Mouse (Mus musculus): ENCODE data around the gene Stam.

The Stam gene

DNA sequence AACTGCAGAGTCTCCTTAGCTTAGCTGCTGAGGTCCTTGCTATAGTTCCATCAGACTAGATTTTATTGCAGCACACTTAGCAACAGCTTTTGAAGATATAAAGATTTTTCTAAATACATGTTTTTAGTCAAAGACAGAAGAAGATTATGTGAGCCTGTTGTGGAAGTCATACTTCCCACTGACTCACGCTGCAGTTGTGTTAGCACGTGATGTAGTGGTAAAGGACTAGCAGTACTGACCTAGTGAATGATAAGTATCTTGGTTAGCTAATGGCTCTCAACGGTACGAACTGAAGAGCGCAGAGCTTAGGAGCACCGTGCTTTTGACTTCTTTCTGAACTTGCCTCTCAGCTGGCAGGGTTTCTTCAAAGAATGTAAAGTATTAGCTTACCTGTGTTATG is 52.5 kb downstream of the Stam start:
- DNase-seq (ENCODE audit: extremely low spot score, low spot score) = no peak

DNA sequence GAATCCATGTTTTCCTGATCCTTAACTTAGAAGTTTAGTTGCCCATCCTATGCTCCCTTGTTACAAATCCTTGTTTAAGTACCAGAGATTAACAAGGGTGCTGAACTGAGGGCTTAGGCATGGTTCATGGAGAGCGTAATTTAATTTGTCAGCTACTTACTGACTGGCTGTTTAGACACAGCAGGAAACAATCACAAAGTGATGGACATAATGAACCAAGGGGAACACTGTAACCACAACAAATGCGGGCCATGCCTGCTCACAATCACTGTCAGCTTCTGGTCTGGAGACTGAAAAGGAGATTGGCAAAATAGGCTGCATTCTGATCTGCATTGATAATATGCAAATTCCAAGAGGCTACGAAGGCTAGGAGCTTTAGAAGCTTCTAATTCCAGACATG is 53.7 kb downstream of the Stam start:
- DNase-seq (ENCODE audit: extremely low spot score, low spot score) = no peak

DNA sequence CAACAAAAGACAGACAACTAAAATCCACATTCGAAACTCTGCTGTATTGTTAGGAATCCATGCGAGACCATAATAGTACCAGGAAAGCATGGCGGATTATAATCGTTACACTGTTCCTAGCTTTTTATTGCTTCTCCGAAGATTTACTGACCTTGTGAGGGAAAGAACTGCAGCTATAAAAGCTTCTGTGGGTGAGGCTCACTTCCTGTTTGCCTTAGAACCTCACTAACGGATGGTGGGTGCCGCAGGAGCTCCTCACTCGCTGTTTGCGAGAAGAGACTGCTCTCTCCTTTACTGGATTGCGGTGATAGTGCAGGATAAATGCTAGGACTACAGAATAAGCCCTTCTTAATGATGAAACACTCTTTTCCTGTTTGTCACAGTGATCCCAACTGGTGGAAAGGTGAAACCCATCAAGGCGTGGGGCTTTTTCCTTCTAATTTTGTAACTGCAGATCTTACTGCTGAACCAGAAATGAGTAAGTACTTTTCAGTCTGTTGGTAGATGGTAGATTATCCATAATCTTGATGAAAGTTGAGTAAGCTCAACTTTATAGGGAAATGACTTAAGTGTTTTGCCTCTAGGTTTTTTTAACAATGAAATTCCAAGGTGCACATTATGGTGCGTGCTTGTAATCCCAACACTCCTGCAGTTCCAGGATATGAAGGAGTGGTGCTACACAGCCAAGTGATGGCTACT is 56.9 kb downstream of the Stam start:
- no peak for DNase-seq (ENCODE audit: extremely low spot score, low spot score)

GRCm38 (mm10) chr2:14132468-14133326 is 58.8 kb downstream of the Stam start:
- no peak for DNase-seq (ENCODE audit: extremely low spot score, low spot score)

GRCm38 (mm10) chr2:14136906-14137305 is 63.0 kb downstream of the Stam start:
- DNase-seq (ENCODE audit: extremely low spot score, low spot score) = no peak

DNA sequence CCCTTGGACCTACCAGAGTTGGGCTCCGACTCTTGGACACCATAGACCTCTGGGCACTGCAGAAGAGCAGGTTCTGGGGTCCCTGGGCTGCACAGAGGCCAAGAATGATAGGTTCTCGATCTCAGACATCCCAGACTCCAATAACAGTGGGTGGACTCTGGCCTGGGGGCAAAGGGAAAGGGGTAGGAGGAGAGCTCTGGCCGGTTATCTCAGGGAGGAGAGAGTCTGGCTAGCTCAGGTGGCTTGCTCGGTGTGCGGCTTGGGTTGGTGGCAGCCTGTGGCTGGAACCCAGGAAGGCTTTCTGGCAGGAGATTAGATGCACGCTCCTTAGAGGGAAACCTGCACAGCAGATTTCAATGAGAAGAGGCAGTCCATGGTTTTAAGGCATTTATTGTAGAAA is 65.7 kb downstream of the Stam start:
- no peak for DNase-seq (ENCODE audit: extremely low spot score, low spot score)

DNA sequence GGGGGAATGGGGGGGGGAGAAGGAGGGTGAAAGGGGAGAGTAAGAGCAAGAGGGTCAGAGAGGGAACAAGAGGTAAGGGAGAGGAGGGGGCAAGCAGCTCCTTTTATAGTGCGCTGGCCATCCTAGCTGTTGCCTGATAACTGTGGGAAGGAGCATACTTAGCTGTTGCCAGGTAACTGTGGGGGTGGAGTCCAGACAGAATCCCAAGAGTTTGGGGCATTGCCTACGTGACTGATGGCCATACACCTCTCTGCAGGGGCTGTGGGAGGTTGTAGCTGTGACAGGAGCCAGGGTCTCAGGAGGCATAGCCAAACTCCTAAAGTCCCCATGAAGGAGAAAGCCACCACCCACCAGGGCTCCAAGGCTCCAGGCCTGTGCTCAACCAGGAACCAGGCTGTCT is 66.1 kb downstream of the Stam start:
- DNase-seq (ENCODE audit: extremely low spot score, low spot score) = no peak

DNA sequence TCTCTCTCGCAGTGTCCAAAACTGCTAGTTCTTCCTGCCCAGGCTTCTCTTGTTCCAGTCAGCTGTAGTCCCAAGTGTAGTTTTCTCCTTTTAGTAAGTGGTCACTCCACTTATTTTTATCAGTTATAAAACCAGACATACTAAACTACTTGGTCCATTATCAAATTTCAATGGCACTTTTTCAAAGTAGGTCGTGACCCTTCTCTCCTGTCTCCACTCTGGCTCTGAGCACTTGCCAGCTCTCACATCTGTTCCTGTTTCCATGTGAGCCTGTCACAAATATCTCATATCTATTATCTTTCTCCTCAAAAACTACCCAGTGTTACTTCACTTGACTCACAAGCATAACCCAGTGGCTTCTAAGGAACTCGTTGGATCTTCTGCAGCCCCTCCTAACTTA is 71.4 kb downstream of the Stam start:
- no peak for DNase-seq (ENCODE audit: extremely low spot score, low spot score)

DNA sequence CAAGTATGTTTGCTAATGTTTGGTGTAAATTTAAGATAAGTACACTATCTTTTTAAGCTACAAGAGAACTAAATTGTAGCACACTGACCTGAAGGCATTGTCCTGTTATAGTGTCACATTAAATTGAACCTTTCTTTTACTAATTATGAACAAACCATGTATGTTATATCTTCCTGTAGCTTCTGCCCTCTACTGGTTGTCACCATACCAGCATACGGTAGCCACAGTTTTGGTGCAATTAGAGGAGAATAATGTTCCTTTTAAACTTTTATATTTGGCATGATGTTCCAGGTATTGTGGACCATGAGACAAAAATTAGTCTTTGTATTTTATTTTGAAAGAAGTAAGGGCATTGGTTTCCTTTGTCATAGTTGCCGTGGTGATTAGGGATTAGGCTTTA is 73.0 kb downstream of the Stam start:
- DNase-seq (ENCODE audit: extremely low spot score, low spot score) = no peak

DNA sequence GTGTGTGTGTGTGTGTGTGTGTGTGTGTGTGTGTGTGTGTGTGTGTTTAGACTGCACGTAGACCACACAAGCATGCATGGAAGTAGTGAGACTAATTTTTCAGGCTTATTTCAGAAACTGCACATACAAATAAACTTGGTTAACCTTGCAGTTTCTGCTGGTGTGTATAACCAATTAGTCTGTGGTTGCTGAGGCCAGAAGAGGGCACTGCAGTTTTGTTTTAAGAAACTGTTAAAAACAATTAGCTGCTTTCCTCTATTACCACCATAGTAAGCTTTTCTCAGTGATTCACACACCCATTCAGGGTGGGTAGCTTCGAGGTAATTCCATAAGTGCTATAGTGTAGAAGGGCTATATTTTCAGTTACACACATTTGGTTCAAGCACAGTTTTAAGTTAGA is 76.9 kb downstream of the Stam start:
- no peak for DNase-seq (ENCODE audit: extremely low spot score, low spot score)

GRCm38 (mm10) chr2:14151854-14152253 is 78.0 kb downstream of the Stam start:
- DNase-seq (ENCODE audit: extremely low spot score, low spot score) = no peak

DNA sequence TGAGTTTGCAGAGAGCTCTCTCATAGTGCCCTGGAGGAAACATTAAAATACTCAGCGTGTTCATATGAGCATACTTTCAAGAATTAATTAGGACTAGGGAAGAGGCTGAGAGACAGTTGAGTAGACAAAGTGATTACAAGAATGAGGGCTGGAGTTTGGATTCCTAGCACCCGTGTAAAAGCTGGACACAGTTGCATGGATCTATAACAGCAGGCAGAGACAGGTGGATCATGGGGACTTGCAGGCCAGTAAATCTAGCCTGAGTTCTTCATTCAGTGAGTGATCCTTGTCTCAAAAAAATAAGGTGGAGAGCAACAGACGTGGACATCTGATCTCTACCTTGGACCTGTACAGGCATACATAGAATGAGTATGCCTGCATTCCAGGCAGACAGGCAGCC is 85.1 kb downstream of the Stam start:
- DNase-seq (ENCODE audit: extremely low spot score, low spot score) = no peak

GRCm38 (mm10) chr2:14159756-14160155 is 85.9 kb downstream of the Stam start:
- DNase-seq (ENCODE audit: extremely low spot score, low spot score) = no peak

DNA sequence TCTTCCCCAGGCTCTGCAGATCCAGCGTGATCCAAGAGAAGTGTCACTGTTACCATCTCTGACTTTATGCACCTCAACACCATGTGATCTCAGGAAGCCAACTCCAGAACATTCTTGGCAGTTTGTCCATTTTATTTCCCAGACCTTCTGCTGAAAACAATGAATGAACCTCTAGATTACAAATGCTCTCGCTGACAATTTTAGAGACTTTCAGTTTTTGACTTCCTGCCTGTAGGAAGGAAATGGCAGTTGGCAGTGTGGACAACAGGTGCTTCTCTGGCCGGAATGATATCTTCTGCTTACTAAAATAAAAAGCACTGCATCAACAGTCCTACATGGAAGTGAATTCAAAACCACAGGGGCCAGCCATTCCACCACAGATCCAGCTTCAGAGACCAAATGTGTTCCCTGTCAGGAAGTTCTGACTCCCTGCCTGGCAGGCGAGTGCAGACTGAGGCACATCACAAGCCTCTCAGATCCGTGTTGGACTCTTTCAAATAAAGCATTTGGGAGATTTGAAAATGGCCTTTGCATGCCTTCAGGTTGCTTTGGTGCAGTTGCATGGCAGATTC is 90.6 kb downstream of the Stam start:
- no peak for DNase-seq (ENCODE audit: extremely low spot score, low spot score)

DNA sequence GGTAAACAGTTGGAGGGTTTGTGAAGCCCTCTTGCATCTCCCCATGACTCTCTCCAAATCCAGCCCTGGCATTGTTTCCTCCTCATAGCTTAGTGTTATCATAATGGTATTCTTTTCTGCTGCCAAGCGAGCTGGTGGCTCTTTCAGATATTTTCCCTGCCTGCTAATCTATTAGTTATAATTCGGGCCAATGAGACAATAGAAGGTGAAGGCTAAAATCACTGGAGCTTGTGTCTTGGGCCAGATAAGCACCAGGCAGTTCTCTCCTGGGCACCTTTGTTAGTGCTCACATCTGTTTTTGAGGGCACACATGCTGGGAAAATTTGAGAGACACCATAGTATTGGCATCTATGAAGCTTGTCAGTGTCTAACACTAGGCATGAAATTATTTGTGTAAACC is 91.2 kb downstream of the Stam start:
- no peak for DNase-seq (ENCODE audit: extremely low spot score, low spot score)

- no peak for DNase-seq (ENCODE audit: extremely low spot score, low spot score)
Observed at GRCm38 (mm10) chr2:14165618-14166344, 91.9 kb downstream of the Stam start.

DNA sequence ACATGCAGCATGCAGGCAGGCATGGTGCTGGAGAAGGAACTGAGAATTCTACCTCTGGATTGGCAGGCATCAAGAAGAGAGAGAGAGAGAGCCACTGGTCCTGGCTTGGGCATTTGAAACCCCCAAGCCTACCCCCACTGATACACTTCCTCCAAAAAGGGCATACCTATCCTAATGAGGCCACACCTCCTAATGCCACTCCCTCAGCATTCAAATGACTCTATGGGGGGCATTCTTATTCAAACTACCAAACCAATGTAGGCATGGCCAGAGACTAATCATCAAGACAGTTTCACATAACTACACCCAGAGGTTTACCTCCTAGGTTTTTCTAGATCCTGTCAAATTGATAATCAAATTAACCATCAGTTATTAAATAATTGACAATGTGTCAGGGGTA is 93.8 kb downstream of the Stam start:
- DNase-seq (ENCODE audit: extremely low spot score, low spot score) = no peak

- no peak for DNase-seq (ENCODE audit: extremely low spot score, low spot score)
Observed at GRCm38 (mm10) chr2:14174334-14174733, 100.4 kb downstream of the Stam start, which contains the start of gene Tmem236. TSS of gene Tmem236 (plus strand) at chr2:14174523.

GRCm38 (mm10) chr2:14176460-14177193 is 102.7 kb downstream of the Stam start:
- no peak for DNase-seq (ENCODE audit: extremely low spot score, low spot score)

- DNase-seq (ENCODE audit: extremely low spot score, low spot score) = no peak
Observed at GRCm38 (mm10) chr2:14184375-14184774, 110.5 kb downstream of the Stam start.

GRCm38 (mm10) chr2:14190684-14191083 is 116.8 kb downstream of the Stam start:
- DNase-seq (ENCODE audit: extremely low spot score, low spot score) = no peak
